Mouse (Mus musculus) limb, embryonic 15.5 days (tissue): ENCODE measurements at regions not wholly inside any gene's neighbourhood (a gene's known extent, or its start where the extent isn't known, plus 50 kb on each side); places are given as distances from the start of the nearest gene placed in this dataset.

Experiments
- ATAC-seq: fragments of 200-750 bp; cut with Nextera tagmentation; 2 replicates; pipeline ENCODE4 v1.8.0; 2017; ENCODE audit warnings: low read depth, moderate TSS enrichment; ENCODE audit not compliant: insufficient number of reproducible peaks, low FRiP score, low TSS enrichment
- H3K27ac ChIP-seq: fragments of 300-500 bp; sonication (generic); 2 replicates; pipeline ENCODE4 v1.5.1; 2015; ENCODE audit warnings: moderate library complexity, mild to moderate bottlenecking, inconsistent platforms
- H3K27me3 ChIP-seq: fragments of 300-500 bp; sonication (generic); 2 replicates; pipeline ENCODE4 v1.6.1; 2015; ENCODE audit warnings: inconsistent platforms
- H3K36me3 ChIP-seq: fragments of 300-500 bp; sonication (generic); 2 replicates; pipeline ENCODE4 v1.6.1; 2015; ENCODE audit warnings: inconsistent platforms
- H3K4me1 ChIP-seq: fragments of 300-500 bp; sonication (generic); 2 replicates; pipeline ENCODE4 v1.6.1; 2015; ENCODE audit warnings: inconsistent platforms
- H3K4me2 ChIP-seq: fragments of 300-500 bp; sonication (generic); 2 replicates; pipeline ENCODE4 v1.6.1; 2015; ENCODE audit warnings: mild to moderate bottlenecking, inconsistent platforms
- H3K4me3 ChIP-seq: fragments of 300-500 bp; sonication (generic); 2 replicates; pipeline ENCODE4 v1.5.1; 2015; ENCODE audit warnings: mild to moderate bottlenecking, inconsistent platforms
- H3K9ac ChIP-seq: fragments of 300-500 bp; sonication (generic); 2 replicates; pipeline ENCODE4 v1.6.1; 2015; ENCODE audit warnings: inconsistent platforms
- H3K9me3 ChIP-seq: fragments of 300-500 bp; sonication (generic); 2 replicates; pipeline ENCODE4 v1.6.1; 2016; ENCODE audit warnings: inconsistent platforms
- WGBS: fragments of 180-500 bp; shearing (Covaris S2); methylation state at CpG from one replicate; pipeline ENCODE4 v1.1.7; 2015; 5-methylcytosine and 5-hydroxymethylcytosine counted together

DNA sequence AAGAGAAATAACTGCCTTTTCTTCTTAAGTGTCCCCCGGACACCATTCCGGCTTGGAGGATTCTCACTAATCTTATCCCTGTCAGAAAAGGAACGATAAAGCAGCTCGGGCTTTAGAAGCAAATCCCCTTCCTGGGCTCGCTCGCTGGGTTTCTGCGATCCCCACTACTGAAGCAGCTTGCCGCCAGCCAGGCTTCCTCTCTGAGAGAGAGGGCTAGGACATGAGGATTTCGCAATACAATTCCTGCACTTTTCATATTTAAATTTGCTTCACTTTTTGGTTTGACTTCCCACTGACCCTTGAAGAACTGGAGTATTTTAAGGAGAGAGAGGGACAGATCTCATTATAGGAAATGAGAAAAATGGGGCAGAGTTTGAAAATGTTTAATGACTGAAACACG is 149.4 kb upstream of the Pitx1 start:
- Histone ChIP-seq H3K9me3 (no peaks in the 10 kb centered on the region), H3K4me1 (peaks cover 6% of the 10 kb centered on the region; the same call in 1 of the 2 replicates), H3K36me3 (no peaks in the 10 kb centered on the region), H3K4me2 (no peak overlapping the region), H3K27ac (no peak overlapping the region), H3K9ac (no peak overlapping the region), H3K27me3 (peaks cover 13% of the 10 kb centered on the region), H3K4me3 (no peak overlapping the region)
- ATAC-seq = no peak
- 23% methylated on average over 10 of the region's 10 CpGs for WGBS

DNA sequence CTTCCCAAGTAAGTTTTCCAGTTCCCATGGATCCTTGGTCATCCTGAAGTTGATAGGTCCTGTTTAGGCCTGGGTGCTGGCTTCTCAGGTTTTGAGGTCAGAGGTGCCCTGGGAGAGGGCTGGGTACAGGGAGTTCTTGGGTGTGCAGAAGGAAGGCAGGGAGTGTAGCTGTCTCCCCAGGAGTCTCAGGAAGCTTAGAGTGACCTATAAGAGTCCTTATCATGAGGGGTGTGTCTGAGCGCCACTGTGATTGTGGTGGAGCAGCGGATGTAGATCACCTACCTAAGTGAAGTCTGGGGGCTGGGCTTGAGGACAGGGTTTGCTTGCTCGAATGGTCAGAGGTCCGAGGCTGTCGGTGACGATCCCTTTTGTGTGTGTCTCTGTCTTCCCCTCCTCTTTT is 148.8 kb upstream of the Pitx1 start:
- H3K9ac ChIP-seq = no peak overlapping the region
- WGBS = 77% methylated on average over 6 of the region's 6 CpGs
- H3K36me3 ChIP-seq = no peaks in the 10 kb centered on the region
- ATAC-seq = no peak
- H3K9me3 ChIP-seq = no peaks in the 10 kb centered on the region
- H3K4me1 ChIP-seq = peaks cover 6% of the 10 kb centered on the region; the same call in 1 of the 2 replicates
- H3K27ac ChIP-seq = no peak overlapping the region
- H3K27me3 ChIP-seq = peaks cover 14% of the 10 kb centered on the region
- no peak overlapping the region for H3K4me3 ChIP-seq
- no peak overlapping the region for H3K4me2 ChIP-seq

DNA sequence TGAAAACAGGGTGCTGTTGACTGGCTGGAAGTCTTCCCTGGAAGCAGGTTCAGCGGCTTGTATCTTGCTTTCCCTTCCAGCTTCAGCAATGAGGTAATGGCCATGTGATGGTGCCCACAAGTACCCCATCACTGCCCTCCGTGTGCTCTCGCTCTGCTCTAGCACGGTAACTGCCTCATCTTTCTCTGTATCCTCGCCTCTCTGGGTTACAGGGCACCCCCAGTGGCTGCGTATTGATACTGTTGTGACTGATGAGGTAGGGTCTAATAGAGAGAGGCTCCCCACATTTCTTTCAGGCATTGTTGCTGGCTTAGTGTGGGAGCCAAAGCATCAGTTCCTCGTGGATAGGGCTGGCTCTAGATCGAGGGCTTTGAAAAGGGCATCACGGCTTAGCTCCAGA is 147.9 kb upstream of the Pitx1 start:
- H3K9ac ChIP-seq = no peak overlapping the region
- H3K36me3 ChIP-seq = no peaks in the 10 kb centered on the region
- no peak overlapping the region for H3K4me2 ChIP-seq
- no peak for ATAC-seq
- H3K4me1 ChIP-seq = 0 out of 2 replicates have a peak, but pooled peaks cover 3% of the 10 kb centered on the region
- 56% methylated on average over 9 of the region's 9 CpGs for WGBS
- no peak overlapping the region for H3K4me3 ChIP-seq
- no peak overlapping the region for H3K27ac ChIP-seq
- H3K27me3 ChIP-seq = peaks cover 22% of the 10 kb centered on the region
- H3K9me3 ChIP-seq = no peaks in the 10 kb centered on the region

- Histone ChIP-seq H3K9me3 (no peaks in the 10 kb centered on the region), H3K27me3 (peaks cover 30% of the 10 kb centered on the region), H3K4me3 (no peak overlapping the region), H3K36me3 (no peaks in the 10 kb centered on the region), H3K9ac (no peak overlapping the region), H3K4me2 (no peak overlapping the region), H3K4me1 (peaks cover 12% of the 10 kb centered on the region), H3K27ac (no peak overlapping the region)
- ATAC-seq = no peak
- WGBS = 35% methylated on average over 6 of the region's 6 CpGs
Measured at GRCm38 (mm10) chr13:55981041-55981440, 145.0 kb upstream of the Pitx1 start.

GRCm38 (mm10) chr13:55977902-55978301 is 141.9 kb upstream of the Pitx1 start:
- ATAC-seq = no peak
- H3K4me3 ChIP-seq = no peak overlapping the region
- no peaks in the 10 kb centered on the region for H3K36me3 ChIP-seq
- no peaks in the 10 kb centered on the region for H3K9me3 ChIP-seq
- H3K27ac ChIP-seq = no peak overlapping the region
- H3K4me2 ChIP-seq = no peak overlapping the region
- 62% methylated on average over 3 of the region's 3 CpGs for WGBS
- peaks cover 20% of the 10 kb centered on the region for H3K27me3 ChIP-seq
- H3K9ac ChIP-seq = no peak overlapping the region
- H3K4me1 ChIP-seq = peaks cover 11% of the 10 kb centered on the region

GRCm38 (mm10) chr13:55976911-55977381 is 141.0 kb upstream of the Pitx1 start:
- Histone ChIP-seq H3K27me3 (peaks cover 20% of the 10 kb centered on the region), H3K27ac (no peak overlapping the region), H3K4me2 (peak overlapping the region; percentile 26; the same call in 1 of the 2 replicates), H3K9ac (no peak overlapping the region), H3K4me3 (no peak overlapping the region), H3K4me1 (peaks cover 11% of the 10 kb centered on the region), H3K9me3 (no peaks in the 10 kb centered on the region), H3K36me3 (no peaks in the 10 kb centered on the region)
- WGBS = 17% methylated on average over 10 of the region's 10 CpGs
- ATAC-seq = no peak

DNA sequence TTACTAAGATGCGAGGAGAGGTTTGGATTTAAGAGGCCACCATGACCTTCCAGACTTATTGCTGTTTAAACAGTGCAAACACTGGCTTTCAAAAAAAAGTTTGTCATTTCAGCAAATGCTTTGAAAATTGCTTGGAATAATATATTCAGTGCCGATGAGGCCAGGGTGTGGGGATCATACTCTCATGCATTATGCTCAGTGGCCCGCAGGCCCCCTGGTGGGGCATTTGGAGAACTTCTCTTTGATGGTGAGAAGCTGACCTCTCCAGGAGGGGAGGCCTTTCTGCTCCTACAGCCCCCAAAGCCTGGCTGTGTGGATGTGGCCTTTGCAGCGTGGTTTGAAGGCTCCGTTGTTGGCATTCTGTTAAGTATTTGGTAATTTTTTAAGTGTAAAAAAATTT is 138.1 kb upstream of the Pitx1 start:
- H3K4me1 ChIP-seq = peaks cover 11% of the 10 kb centered on the region
- H3K27ac ChIP-seq = no peak overlapping the region
- peaks cover 13% of the 10 kb centered on the region for H3K27me3 ChIP-seq
- H3K9me3 ChIP-seq = no peaks in the 10 kb centered on the region
- H3K4me3 ChIP-seq = no peak overlapping the region
- H3K9ac ChIP-seq = no peak overlapping the region
- no peak overlapping the region for H3K4me2 ChIP-seq
- 49% methylated on average over 5 of the region's 5 CpGs for WGBS
- ATAC-seq = no peak
- H3K36me3 ChIP-seq = no peaks in the 10 kb centered on the region

DNA sequence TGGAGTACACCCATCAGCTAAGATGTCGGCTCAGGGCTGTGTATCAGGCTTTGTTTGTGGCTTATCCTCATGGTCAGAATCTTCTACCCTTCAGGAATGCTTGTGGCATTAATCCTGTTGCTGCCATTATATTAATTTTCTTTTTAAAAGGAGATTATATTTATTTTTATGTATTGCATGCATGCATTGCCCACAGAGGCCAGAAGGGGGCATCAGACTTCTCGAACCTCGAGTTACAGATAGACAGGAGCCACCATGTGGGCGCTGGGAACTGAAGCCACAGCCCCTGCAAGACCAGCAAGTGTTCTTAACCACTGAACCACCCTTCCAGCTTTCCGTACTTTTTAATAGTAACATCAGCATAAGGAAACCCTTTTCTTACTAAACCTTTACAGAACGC is 134.7 kb upstream of the Pitx1 start:
- ATAC-seq = no peak
- no peak overlapping the region for H3K4me3 ChIP-seq
- WGBS = 89% methylated on average over 6 of the region's 6 CpGs

GRCm38 (mm10) chr13:55969473-55969872 is 133.5 kb upstream of the Pitx1 start:
- no peak for ATAC-seq
- H3K9me3 ChIP-seq = no peaks in the 10 kb centered on the region
- H3K4me3 ChIP-seq = no peak overlapping the region
- H3K4me1 ChIP-seq = peaks cover 12% of the 10 kb centered on the region; the same call in 1 of the 2 replicates
- no peaks in the 10 kb centered on the region for H3K36me3 ChIP-seq
- peaks cover 30% of the 10 kb centered on the region for H3K27me3 ChIP-seq
- no peak overlapping the region for H3K9ac ChIP-seq
- 91% methylated on average over 4 of the region's 4 CpGs for WGBS
- no peak overlapping the region for H3K27ac ChIP-seq
- H3K4me2 ChIP-seq = no peak overlapping the region

More for the DNA sequence above, 134.7 kb upstream of the Pitx1 start:
- H3K4me1 ChIP-seq = peaks cover 8% of the 10 kb centered on the region; the same call in 1 of the 2 replicates
- H3K36me3 ChIP-seq = no peaks in the 10 kb centered on the region
- no peak overlapping the region for H3K4me2 ChIP-seq
- no peaks in the 10 kb centered on the region for H3K9me3 ChIP-seq
- no peak overlapping the region for H3K27ac ChIP-seq
- no peak overlapping the region for H3K9ac ChIP-seq
- peaks cover 24% of the 10 kb centered on the region for H3K27me3 ChIP-seq

- Histone ChIP-seq H3K9me3 (no peaks in the 10 kb centered on the region), H3K9ac (no peak overlapping the region)
- WGBS = 66% methylated on average over 6 of the region's 6 CpGs
Measured at GRCm38 (mm10) chr13:55967151-55967550, 131.2 kb upstream of the Pitx1 start.

DNA sequence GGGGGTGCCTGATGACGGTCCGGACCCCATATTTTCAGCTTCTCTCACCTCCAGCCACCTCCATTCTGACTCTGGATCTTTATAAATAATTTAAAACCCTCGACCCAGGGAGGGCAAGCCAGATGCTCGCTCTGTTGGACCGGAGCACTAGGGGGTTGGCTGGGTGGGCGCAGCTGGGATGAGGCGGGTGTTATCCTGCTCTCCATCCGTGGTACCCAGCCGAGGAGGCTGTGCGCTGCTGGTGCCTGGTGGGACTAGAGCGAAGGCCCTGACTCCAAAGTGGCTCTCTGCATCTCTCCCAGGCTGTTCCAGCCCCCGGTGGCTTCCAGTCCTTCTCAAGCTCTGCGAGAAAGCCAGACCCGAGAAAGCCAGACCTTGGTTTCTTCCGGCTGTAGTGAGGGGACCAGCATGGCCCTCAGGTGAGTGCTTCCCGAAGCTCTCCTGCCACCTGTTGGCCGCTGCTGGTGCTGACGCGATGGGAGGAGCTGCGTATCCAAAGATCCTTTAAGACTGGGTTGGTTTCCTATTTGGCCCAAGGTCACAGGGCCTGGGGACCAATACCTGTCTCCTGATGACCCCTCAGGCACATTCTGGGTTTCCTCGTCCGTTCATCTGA is 127.1 kb upstream of the Pitx1 start:
- H3K27me3 ChIP-seq = peaks cover 71% of the 10 kb centered on the region
- no peaks in the 10 kb centered on the region for H3K36me3 ChIP-seq
- H3K4me3 ChIP-seq = peak overlapping the region; percentile 36
- no peak overlapping the region for H3K9ac ChIP-seq
- no peaks in the 10 kb centered on the region for H3K9me3 ChIP-seq
- H3K4me1 ChIP-seq = peaks cover 22% of the 10 kb centered on the region
- peak overlapping the region; percentile 62 for H3K4me2 ChIP-seq
- ATAC-seq = peak; percentile 72
- WGBS = 4% methylated on average over 22 of the region's 22 CpGs
- peak overlapping the region; percentile 33; the same call in 1 of the 2 replicates for H3K27ac ChIP-seq

More at GRCm38 (mm10) chr13:55967151-55967550, 131.2 kb upstream of the Pitx1 start:
- Histone ChIP-seq H3K27me3 (peaks cover 52% of the 10 kb centered on the region), H3K36me3 (no peaks in the 10 kb centered on the region), H3K4me1 (peaks cover 22% of the 10 kb centered on the region), H3K4me2 (no peak overlapping the region), H3K27ac (no peak overlapping the region), H3K4me3 (no peak overlapping the region)
- ATAC-seq = no peak

- Histone ChIP-seq H3K36me3 (no peaks in the 10 kb centered on the region), H3K9ac (no peak overlapping the region), H3K4me1 (peaks cover 22% of the 10 kb centered on the region), H3K27ac (peak overlapping the region; percentile 33; the same call in 1 of the 2 replicates), H3K27me3 (peaks cover 72% of the 10 kb centered on the region), H3K4me3 (peak overlapping the region; percentile 36), H3K4me2 (peak overlapping the region; percentile 62), H3K9me3 (no peaks in the 10 kb centered on the region)
- 12% methylated on average over 18 of the region's 18 CpGs for WGBS
- no peak for ATAC-seq
Measured at GRCm38 (mm10) chr13:55962254-55962866, 126.4 kb upstream of the Pitx1 start.
